Mouse (Mus musculus): ENCODE results near the gene Bhlha15.

The Bhlha15 gene

DNA sequence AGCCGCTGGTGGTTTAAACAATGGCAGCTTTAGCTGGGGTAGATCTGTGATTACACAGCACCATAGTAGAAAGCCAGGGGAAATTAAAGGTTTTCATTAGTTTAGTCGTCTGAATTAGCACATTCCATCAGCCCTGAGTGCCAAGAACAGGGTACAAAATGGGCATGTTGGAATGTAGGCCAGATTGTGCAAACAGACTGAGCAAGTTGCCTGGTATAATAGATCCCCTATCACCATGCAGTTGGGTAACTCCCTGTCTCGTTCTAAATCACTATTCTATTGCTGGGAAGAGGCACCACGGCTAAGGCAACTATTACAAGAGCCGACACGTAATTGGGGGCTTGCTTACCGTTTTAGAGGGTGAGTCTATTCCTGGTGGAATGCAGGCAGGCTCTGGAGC, 44.6 kb downstream of the Bhlha15 start:
- DNase-seq = no peak

DNA sequence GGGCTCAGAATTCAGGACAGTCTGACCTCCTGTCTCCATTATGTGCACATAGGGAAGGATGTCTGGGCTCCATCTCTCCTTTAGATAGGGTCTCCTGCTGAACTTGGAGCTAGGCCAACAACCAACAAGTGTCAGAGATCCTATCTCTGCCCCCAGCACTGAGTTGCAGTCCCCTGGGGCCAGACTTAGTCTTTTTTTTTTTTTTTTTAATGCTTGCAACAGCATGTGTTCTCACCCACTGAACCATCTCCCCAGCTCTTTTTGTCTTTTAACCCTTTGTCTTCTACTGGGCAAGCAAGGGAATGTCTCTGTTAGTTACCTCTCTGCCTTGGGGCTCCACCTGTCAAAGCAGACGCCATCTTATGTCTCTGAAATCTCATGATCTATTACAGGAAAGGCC, 48.9 kb downstream of the Bhlha15 start:
- DNase-seq = no peak
